Mouse (Mus musculus): ENCODE measurements around the gene Cdc45. TPM values are rescaled to one million over a fixed set of nuclear protein-coding genes. Genes with fewer than 3 reads are reported as not detected.

Gene Cdc45
- total and polyA plus RNA-seq, 3 experiments: 2.5 to 3.9 (median 3.4) TPM

- TF ChIP-seq EP300 (IDR thresholded peaks at IDR 0.05; ENCODE audit: insufficient read depth, low read depth, low read length) (peak; percentile 86), POLR2A (IDR thresholded peaks at IDR 0.05; ENCODE audit: insufficient read depth, low read depth, low read length) (no peak), CTCF (IDR thresholded peaks at IDR 0.05) (peak; percentile 98)
- Histone ChIP-seq H3K36me3 (ENCODE audit: control insufficient read depth, insufficient read depth, low read length) (no peaks in the 10 kb centered on the region), H3K4me3 (no peak overlapping the region), H3K27me3 (ENCODE audit: control insufficient read depth, insufficient read depth, low read length) (no peaks in the 10 kb centered on the region), H3K27ac (no peak overlapping the region), H3K79me2 (replicated peaks; ENCODE audit: control insufficient read depth, insufficient read depth, low read length) (no peaks in the 10 kb centered on the region), H3K9ac (ENCODE audit: low read depth, low read length) (no peak overlapping the region), H3K4me1 (ENCODE audit: control insufficient read depth, insufficient read depth, low read length) (no peaks in the 10 kb centered on the region; the same call in 1 of the 2 replicates)
- DNase-seq: peak; percentile 43 to 73
- WGBS: 64% methylated on average over 2 of the region's 2 CpGs
- intact Hi-C loops (cut with DNase I): loop anchor here (1.0 to 5.0 kb wide), 3 partner anchors 22 to 172 kb away; partner anchors contain the start of genes Cldn5, Gm49601 and Sept5
Observed at GRCm38 (mm10) chr16:18798841-18799240, 12.9 kb downstream of the Cdc45 start.

DNA sequence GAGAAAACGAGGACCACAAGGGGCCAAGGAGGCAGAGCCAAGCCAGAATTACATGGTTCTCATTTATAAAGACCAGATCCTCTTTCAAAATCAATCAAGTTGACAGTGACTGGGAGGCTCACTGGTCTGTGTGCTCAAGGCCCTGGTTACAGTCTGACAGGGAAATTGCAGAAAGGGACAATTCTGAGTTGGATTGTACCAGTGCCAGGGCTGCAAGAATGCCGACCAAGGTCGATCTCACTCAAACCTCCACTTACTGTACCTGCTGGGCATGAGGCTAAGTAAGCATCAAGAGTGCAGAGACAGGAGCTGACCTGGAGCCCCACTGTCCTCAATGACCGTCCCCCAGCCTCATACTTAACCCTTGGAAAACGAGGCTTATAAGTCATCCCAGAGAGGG, 13.6 kb downstream of the Cdc45 start:
- no peak overlapping the region for H3K9ac ChIP-seq (ENCODE audit: low read depth, low read length)
- H3K4me1 ChIP-seq (ENCODE audit: control insufficient read depth, insufficient read depth, low read length): no peaks in the 10 kb centered on the region; the same call in 1 of the 2 replicates
- no peak overlapping the region for H3K27ac ChIP-seq
- H3K79me2 ChIP-seq (replicated peaks; ENCODE audit: control insufficient read depth, insufficient read depth, low read length): no peaks in the 10 kb centered on the region
- TF ChIP-seq EP300 (IDR thresholded peaks at IDR 0.05; ENCODE audit: insufficient read depth, low read depth, low read length) (no peak), POLR2A (IDR thresholded peaks at IDR 0.05; ENCODE audit: insufficient read depth, low read depth, low read length) (no peak), CTCF (IDR thresholded peaks at IDR 0.05) (no peak)
- H3K27me3 ChIP-seq (ENCODE audit: control insufficient read depth, insufficient read depth, low read length): no peaks in the 10 kb centered on the region
- no peak overlapping the region for H3K4me3 ChIP-seq
- 92% methylated on average over 5 of the region's 5 CpGs for WGBS
- no peaks in the 10 kb centered on the region for H3K36me3 ChIP-seq (ENCODE audit: control insufficient read depth, insufficient read depth, low read length)
- DNase-seq: no peak
- intact Hi-C loops (cut with DNase I): loop anchor here (2.0 to 5.0 kb wide), 2 partner anchors 21 to 171 kb away; partner anchors contain the start of genes Cldn5, Gm49601 and Sept5

GRCm38 (mm10) chr16:18796645-18797044, 15.1 kb downstream of the Cdc45 start:
- Histone ChIP-seq H3K79me2 (replicated peaks; ENCODE audit: control insufficient read depth, insufficient read depth, low read length) (no peaks in the 10 kb centered on the region), H3K9ac (ENCODE audit: low read depth, low read length) (no peak overlapping the region)
- TF ChIP-seq POLR2A (IDR thresholded peaks at IDR 0.05; ENCODE audit: insufficient read depth, low read depth, low read length): no peak
- no peak for TF ChIP-seq CTCF (IDR thresholded peaks at IDR 0.05)
- TF ChIP-seq EP300 (IDR thresholded peaks at IDR 0.05; ENCODE audit: insufficient read depth, low read depth, low read length): no peak

GRCm38 (mm10) chr16:18795223-18795899, 16.4 kb downstream of the Cdc45 start:
- no peak for TF ChIP-seq EP300 (IDR thresholded peaks at IDR 0.05; ENCODE audit: insufficient read depth, low read depth, low read length)
- no peak for TF ChIP-seq POLR2A (IDR thresholded peaks at IDR 0.05; ENCODE audit: insufficient read depth, low read depth, low read length)
- no peak for TF ChIP-seq CTCF (IDR thresholded peaks at IDR 0.05)
- no peak overlapping the region for H3K9ac ChIP-seq (ENCODE audit: low read depth, low read length)
- WGBS: 91% methylated on average over 11 of the region's 11 CpGs
- no peaks in the 10 kb centered on the region for H3K36me3 ChIP-seq (ENCODE audit: control insufficient read depth, insufficient read depth, low read length)
- H3K4me3 ChIP-seq: no peak overlapping the region
- intact Hi-C loops (cut with DNase I): loop anchor here (5.0 kb wide), 1 partner anchor 168 kb away; the partner anchor contains the start of genes Gm49601 and Sept5
- DNase-seq: no peak
- no peaks in the 10 kb centered on the region for H3K79me2 ChIP-seq (replicated peaks; ENCODE audit: control insufficient read depth, insufficient read depth, low read length)
- H3K27ac ChIP-seq: no peak overlapping the region
- no peaks in the 10 kb centered on the region; the same call in 1 of the 2 replicates for H3K4me1 ChIP-seq (ENCODE audit: control insufficient read depth, insufficient read depth, low read length)
- no peaks in the 10 kb centered on the region for H3K27me3 ChIP-seq (ENCODE audit: control insufficient read depth, insufficient read depth, low read length)

More at GRCm38 (mm10) chr16:18796645-18797044, 15.1 kb downstream of the Cdc45 start:
- Histone ChIP-seq H3K4me1 (ENCODE audit: control insufficient read depth, insufficient read depth, low read length) (no peaks in the 10 kb centered on the region; the same call in 1 of the 2 replicates), H3K4me3 (no peak overlapping the region), H3K36me3 (ENCODE audit: control insufficient read depth, insufficient read depth, low read length) (no peaks in the 10 kb centered on the region), H3K27me3 (ENCODE audit: control insufficient read depth, insufficient read depth, low read length) (no peaks in the 10 kb centered on the region), H3K27ac (no peak overlapping the region)
- WGBS: 76% methylated on average over 7 of the region's 7 CpGs
- intact Hi-C loops (cut with DNase I): loop anchor here (5.0 kb wide), 1 partner anchor 169 kb away; the partner anchor contains the start of genes Gm49601 and Sept5
- DNase-seq: no peak

DNA sequence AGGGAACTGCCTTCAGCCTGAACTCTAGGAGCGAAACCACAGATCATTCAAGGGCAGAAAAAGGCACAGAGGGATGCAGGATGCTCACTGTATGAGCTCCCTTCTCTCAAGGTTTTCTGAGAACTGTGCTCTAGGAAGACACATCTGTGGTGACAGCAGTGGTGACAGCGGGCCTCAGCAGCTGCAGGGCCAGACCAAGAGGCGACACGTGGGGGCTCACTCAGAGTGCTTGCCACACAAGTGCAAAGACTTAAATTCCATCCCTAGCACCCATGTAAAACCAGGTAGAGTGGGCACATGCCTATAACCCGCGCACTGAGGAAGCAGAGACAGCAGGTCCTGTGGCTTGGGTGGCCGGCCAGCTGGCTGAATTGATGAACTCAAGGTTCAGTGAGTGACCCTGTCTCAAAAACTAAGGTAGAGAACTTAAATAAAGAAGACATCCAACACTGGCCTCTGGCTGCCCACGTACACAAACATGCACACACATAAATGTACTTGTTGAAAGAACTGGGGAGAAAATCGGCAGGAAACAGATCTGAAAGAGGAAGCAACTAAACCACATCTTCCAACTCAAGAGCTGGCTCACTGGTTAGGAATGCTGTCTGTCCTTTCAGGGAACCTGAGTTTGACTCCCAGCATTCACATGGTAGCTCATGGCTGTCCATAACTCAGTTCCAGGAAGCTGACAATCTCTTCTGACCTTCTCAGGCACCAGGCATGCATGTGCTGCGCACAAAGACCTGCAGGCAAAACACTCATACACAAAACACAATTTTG, 23.0 kb downstream of the Cdc45 start:
- Histone ChIP-seq H3K9ac (ENCODE audit: low read depth, low read length) (no peak overlapping the region), H3K4me1 (ENCODE audit: control insufficient read depth, insufficient read depth, low read length) (no peaks in the 10 kb centered on the region), H3K27me3 (ENCODE audit: control insufficient read depth, insufficient read depth, low read length) (no peaks in the 10 kb centered on the region), H3K4me3 (no peak overlapping the region), H3K79me2 (replicated peaks; ENCODE audit: control insufficient read depth, insufficient read depth, low read length) (no peaks in the 10 kb centered on the region), H3K36me3 (ENCODE audit: control insufficient read depth, insufficient read depth, low read length) (no peaks in the 10 kb centered on the region), H3K27ac (no peak overlapping the region)
- TF ChIP-seq CTCF (IDR thresholded peaks at IDR 0.05) (no peak), EP300 (IDR thresholded peaks at IDR 0.05; ENCODE audit: insufficient read depth, low read depth, low read length) (no peak)
- DNase-seq: no peak
- 84% methylated on average over 10 of the region's 10 CpGs for WGBS
- intact Hi-C loops (cut with DNase I): no loop called here

All from heart, adult 2 months (tissue).